Mouse (Mus musculus) hindbrain, embryonic 15.5 days (tissue): ENCODE measurements around the gene St6gal2. TPM values are rescaled to one million over a fixed set of nuclear protein-coding genes. Genes with fewer than 3 reads are reported as not detected.

Source experiments
- ATAC-seq: fragments of 200-750 bp; cut with Nextera tagmentation; 2 replicates; pipeline ENCODE4 v1.8.0; 2017; ENCODE audit warnings: low read depth, moderate number of reproducible peaks, moderate TSS enrichment; ENCODE audit not compliant: low FRiP score
- H3K27ac ChIP-seq: fragments of 300-500 bp; sonication (generic); replicated peaks from 2 replicates; pipeline ENCODE4 v1.5.1; 2015; ENCODE audit warnings: mild to moderate bottlenecking, inconsistent platforms
- H3K27me3 ChIP-seq: fragments of 300-500 bp; sonication (generic); 2 replicates; pipeline ENCODE4 v1.6.1; 2015; ENCODE audit warnings: control low read depth, inconsistent platforms
- H3K36me3 ChIP-seq: fragments of 300-500 bp; sonication (generic); 2 replicates; pipeline ENCODE4 v1.6.1; 2015; ENCODE audit warnings: control low read depth, inconsistent platforms
- H3K4me1 ChIP-seq: fragments of 300-500 bp; sonication (generic); replicated peaks from 2 replicates; pipeline ENCODE4 v1.6.1; 2015; ENCODE audit warnings: control low read depth, inconsistent platforms
- H3K4me2 ChIP-seq: fragments of 300-500 bp; sonication (generic); 2 replicates; pipeline ENCODE4 v1.6.1; 2015; ENCODE audit warnings: moderate library complexity, mild to moderate bottlenecking, inconsistent platforms
- H3K4me3 ChIP-seq: fragments of 300-500 bp; sonication (generic); 2 replicates; pipeline ENCODE4 v1.5.1; 2015; ENCODE audit warnings: mild to moderate bottlenecking, inconsistent platforms
- H3K9ac ChIP-seq: fragments of 300-500 bp; sonication (generic); 2 replicates; pipeline ENCODE4 v1.6.1; 2015; ENCODE audit warnings: inconsistent platforms
- H3K9me3 ChIP-seq: fragments of 300-500 bp; sonication (generic); 2 replicates; pipeline ENCODE4 v1.6.1; 2016; ENCODE audit warnings: control low read depth, inconsistent platforms
- WGBS: fragments of 180-500 bp; shearing (Covaris S2); methylation state at CpG from one replicate; pipeline ENCODE4 v1.1.7; 2015; 5-methylcytosine and 5-hydroxymethylcytosine counted together
- polyA plus RNA-seq: library from polyadenylated mRNA; unstranded; fragments of >200 nt; fragmentation: Nextera tagmentation; extraction: Ambion mirVana; gene quantifications from 2 replicates; pipeline ENCODE4 v1.2.1, GENCODE M21; 2015

St6gal2 gene
- 29.7 and 37.2 TPM in 2 replicates for polyA plus RNA-seq

GRCm38 (mm10) chr17:55445250-55446184 is at the start of gene St6gal2:
Gene St6gal2, plus strand, starts transcription at chr17:55445382.
- peak within 1 kb of the TSS; percentile 97 for H3K27ac ChIP-seq
- no peaks in the 10 kb centered on the region for H3K27me3 ChIP-seq
- ATAC-seq, result peak; percentile 94
- peak within 1 kb of the TSS; percentile 72 for H3K9ac ChIP-seq
- H3K9me3 ChIP-seq, result no peaks in the 10 kb centered on the region
- H3K4me3 ChIP-seq, result peak within 1 kb of the TSS; percentile 59
- WGBS, result under 1% methylated on average over 76 of the region's 84 CpGs
- H3K36me3 ChIP-seq, result no peaks in the 10 kb centered on the region
- H3K4me2 ChIP-seq, result peak within 1 kb of the TSS; percentile 71
- H3K4me1 ChIP-seq, result peaks cover 32% of the 10 kb centered on the region

DNA sequence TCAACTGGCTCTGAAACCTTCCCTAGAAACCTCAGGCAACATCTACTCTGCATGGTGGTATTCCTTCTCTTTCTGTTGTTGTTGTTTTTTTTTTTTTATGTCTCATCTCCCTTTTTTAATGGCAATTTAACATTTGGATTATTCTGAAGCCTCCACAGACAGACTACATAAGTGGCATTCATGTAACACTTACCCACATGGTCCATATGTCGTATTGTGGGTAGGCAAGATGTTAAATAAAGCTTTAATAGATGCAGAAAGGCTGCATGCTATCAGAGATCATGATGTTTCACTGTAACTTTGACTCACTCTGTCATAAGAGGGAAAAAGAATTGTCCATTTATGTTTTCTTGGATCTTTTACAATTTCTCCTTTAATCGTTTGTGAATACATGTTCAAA is 39.1 kb upstream of the St6gal2 start:
- Histone ChIP-seq H3K27me3 (no peaks in the 10 kb centered on the region), H3K27ac (no peak overlapping the region), H3K9ac (no peak overlapping the region), H3K4me3 (no peak overlapping the region), H3K36me3 (no peaks in the 10 kb centered on the region), H3K9me3 (no peaks in the 10 kb centered on the region), H3K4me2 (no peak overlapping the region), H3K4me1 (no peaks in the 10 kb centered on the region)
- ATAC-seq, result no peak
- 88% methylated on average over 2 of the region's 2 CpGs for WGBS

DNA sequence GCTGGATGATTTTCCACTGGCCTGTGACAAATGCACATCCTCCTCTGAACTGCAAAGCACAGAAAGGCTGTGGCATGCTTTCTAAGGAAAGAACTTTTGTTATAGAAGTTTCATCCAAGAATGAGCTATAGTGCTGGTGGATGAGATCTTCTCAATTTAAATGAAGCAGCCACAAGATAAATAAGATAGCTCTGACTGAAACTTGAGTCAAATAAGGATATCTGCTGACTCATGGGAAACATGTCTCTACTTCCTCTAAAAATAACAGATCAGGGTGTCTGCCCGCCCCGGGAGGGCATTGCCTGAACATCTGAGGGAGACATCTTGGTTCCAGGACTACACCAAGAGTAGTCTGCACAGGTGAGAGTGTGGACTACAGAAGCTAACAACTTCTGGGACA is 28.7 kb upstream of the St6gal2 start:
- no peak for ATAC-seq
- 98% methylated on average over 2 of the region's 2 CpGs for WGBS
- H3K27ac ChIP-seq, result no peak overlapping the region
- H3K4me2 ChIP-seq, result no peak overlapping the region
- H3K36me3 ChIP-seq, result no peaks in the 10 kb centered on the region
- H3K27me3 ChIP-seq, result no peaks in the 10 kb centered on the region
- H3K9me3 ChIP-seq, result no peaks in the 10 kb centered on the region
- no peaks in the 10 kb centered on the region for H3K4me1 ChIP-seq
- H3K4me3 ChIP-seq, result no peak overlapping the region
- H3K9ac ChIP-seq, result no peak overlapping the region

DNA sequence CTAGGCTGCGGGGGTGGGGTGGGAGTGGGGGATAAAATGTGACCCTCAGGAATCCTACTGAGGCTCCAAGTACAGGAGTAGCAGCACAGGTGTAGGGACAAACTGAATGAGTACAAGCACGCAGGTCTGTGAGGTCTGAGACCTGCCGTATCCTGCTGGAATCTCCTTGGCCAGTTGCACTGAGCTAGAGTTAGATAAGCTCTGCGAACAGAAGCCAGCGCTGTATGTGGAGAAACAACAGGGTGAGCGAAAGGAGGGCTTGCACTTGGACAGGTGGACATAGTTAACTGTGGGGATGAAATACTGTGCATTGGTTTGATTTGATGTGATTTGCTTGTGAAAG is 974 bp downstream of the St6gal2 start:
- Histone ChIP-seq H3K4me1 (peaks cover 32% of the 10 kb centered on the region), H3K27me3 (no peaks in the 10 kb centered on the region), H3K9ac (peak overlapping the region; percentile 72), H3K27ac (peak overlapping the region; percentile 97), H3K9me3 (no peaks in the 10 kb centered on the region), H3K36me3 (no peaks in the 10 kb centered on the region), H3K4me2 (peak overlapping the region; percentile 71), H3K4me3 (peak overlapping the region; percentile 59)
- peak; percentile 71; the same call in 1 of the 2 replicates for ATAC-seq
- 2% methylated on average over 6 of the region's 6 CpGs for WGBS

DNA sequence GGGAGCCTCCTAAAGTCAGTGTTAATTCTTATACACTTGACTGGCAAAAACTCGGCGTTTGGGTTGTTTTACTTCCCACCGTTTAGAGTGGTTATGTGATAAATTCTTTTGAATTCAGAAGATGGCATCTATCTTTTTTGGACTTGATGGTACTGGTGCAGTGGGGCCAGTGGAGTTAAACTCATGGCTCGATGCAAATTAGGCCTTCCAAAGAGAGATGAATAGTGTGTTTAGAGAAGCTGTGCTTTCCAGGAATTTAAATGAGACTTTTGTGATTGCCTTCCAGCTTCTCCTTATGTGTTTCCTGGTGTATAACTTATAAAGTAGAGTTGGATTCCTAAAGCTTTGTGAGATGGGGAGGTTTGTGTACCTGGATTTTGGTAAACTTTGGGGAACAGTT is 1.5 kb downstream of the St6gal2 start:
- peak overlapping the region; percentile 97 for H3K27ac ChIP-seq
- no peak for ATAC-seq
- WGBS, result 11% methylated on average over 4 of the region's 4 CpGs

DNA sequence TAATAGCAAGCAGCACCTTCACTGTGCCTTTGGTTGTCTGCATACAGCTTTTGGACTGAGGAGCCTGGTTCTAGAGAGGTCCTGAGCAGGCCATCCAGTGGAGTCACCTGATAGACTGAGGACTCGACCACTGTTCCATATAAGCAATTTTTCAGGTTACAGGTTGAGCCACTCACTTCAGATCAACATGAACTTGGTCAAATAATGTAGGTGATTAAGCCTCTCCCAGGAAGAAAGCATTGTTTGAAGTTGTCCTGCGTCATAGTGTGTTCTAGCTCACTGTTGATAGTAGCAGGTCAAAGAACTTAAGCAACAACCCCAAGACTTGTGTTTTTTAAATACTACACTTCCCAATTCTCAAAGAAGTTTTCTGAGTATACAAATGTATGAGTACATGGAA is 5.8 kb downstream of the St6gal2 start:
- Histone ChIP-seq H3K9ac (no peak overlapping the region), H3K27me3 (no peaks in the 10 kb centered on the region), H3K4me3 (no peak overlapping the region), H3K4me2 (no peak overlapping the region), H3K9me3 (no peaks in the 10 kb centered on the region), H3K36me3 (no peaks in the 10 kb centered on the region), H3K4me1 (peaks cover 25% of the 10 kb centered on the region), H3K27ac (no peak overlapping the region)
- no peak for ATAC-seq
- 72% methylated on average over 2 of the region's 2 CpGs for WGBS

More for the DNA sequence above, 1.5 kb downstream of the St6gal2 start:
- peak overlapping the region; percentile 72 for H3K9ac ChIP-seq
- no peaks in the 10 kb centered on the region for H3K27me3 ChIP-seq
- peaks cover 32% of the 10 kb centered on the region for H3K4me1 ChIP-seq
- peak overlapping the region; percentile 71 for H3K4me2 ChIP-seq
- H3K36me3 ChIP-seq, result no peaks in the 10 kb centered on the region
- no peaks in the 10 kb centered on the region for H3K9me3 ChIP-seq
- peak overlapping the region; percentile 59 for H3K4me3 ChIP-seq

- H3K4me2 ChIP-seq, result no peak overlapping the region
- no peak overlapping the region for H3K4me3 ChIP-seq
- no peak for ATAC-seq
- H3K36me3 ChIP-seq, result no peaks in the 10 kb centered on the region
- H3K4me1 ChIP-seq, result peaks cover 2% of the 10 kb centered on the region
- 67% methylated on average over 3 of the region's 3 CpGs for WGBS
- no peak overlapping the region for H3K9ac ChIP-seq
- H3K27me3 ChIP-seq, result no peaks in the 10 kb centered on the region
- no peak overlapping the region for H3K27ac ChIP-seq
- H3K9me3 ChIP-seq, result no peaks in the 10 kb centered on the region
Observed at GRCm38 (mm10) chr17:55454487-55454886, 9.3 kb downstream of the St6gal2 start.

- no peak overlapping the region for H3K27ac ChIP-seq
- H3K9me3 ChIP-seq, result no peaks in the 10 kb centered on the region
- no peak overlapping the region for H3K9ac ChIP-seq
- H3K4me3 ChIP-seq, result no peak overlapping the region
- H3K27me3 ChIP-seq, result no peaks in the 10 kb centered on the region
- no peaks in the 10 kb centered on the region; the same call in 1 of the 2 replicates for H3K4me1 ChIP-seq
- 77% methylated on average over 1 of the region's 1 CpGs for WGBS
- ATAC-seq, result no peak
- H3K4me2 ChIP-seq, result no peak overlapping the region
- H3K36me3 ChIP-seq, result no peaks in the 10 kb centered on the region
Observed at GRCm38 (mm10) chr17:55460187-55460586, 15.0 kb downstream of the St6gal2 start.

GRCm38 (mm10) chr17:55467579-55467978 is 22.4 kb downstream of the St6gal2 start:
- H3K27me3 ChIP-seq, result no peaks in the 10 kb centered on the region
- H3K4me1 ChIP-seq, result no peaks in the 10 kb centered on the region
- no peaks in the 10 kb centered on the region for H3K9me3 ChIP-seq
- H3K4me3 ChIP-seq, result no peak overlapping the region
- 0 out of 2 replicates have a peak, but pooled peaks cover 3% of the 10 kb centered on the region for H3K36me3 ChIP-seq
- H3K4me2 ChIP-seq, result no peak overlapping the region
- no peak for ATAC-seq
- WGBS, result 83% methylated on average over 3 of the region's 3 CpGs
- no peak overlapping the region for H3K27ac ChIP-seq
- H3K9ac ChIP-seq, result no peak overlapping the region

DNA sequence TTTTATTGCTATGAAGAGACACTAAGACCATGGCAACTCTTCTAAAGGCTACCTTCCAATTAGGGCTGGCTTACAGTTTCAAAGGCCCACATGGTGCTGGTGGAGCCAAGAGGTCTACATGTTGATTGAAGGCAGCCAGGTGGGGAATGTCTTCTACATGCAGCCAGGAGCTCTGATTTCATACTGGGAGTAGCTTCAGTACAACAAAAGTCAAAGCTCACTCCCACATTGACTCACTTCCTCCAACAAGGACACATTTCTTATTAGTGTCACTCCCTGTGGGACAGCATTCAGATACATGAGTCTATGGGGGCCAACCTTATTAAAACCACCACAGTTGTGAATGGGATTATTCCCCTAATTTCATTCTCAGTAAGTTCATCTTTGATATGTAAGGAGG is 23.8 kb downstream of the St6gal2 start:
- Histone ChIP-seq H3K27ac (no peak overlapping the region), H3K4me2 (no peak overlapping the region), H3K36me3 (0 out of 2 replicates have a peak, but pooled peaks cover 3% of the 10 kb centered on the region), H3K27me3 (no peaks in the 10 kb centered on the region), H3K4me1 (no peaks in the 10 kb centered on the region), H3K9me3 (no peaks in the 10 kb centered on the region), H3K4me3 (no peak overlapping the region), H3K9ac (no peak overlapping the region)
- no peak for ATAC-seq

GRCm38 (mm10) chr17:55475974-55476373 is 30.8 kb downstream of the St6gal2 start:
- H3K4me3 ChIP-seq, result no peak overlapping the region
- H3K9ac ChIP-seq, result no peak overlapping the region
- H3K27ac ChIP-seq, result no peak overlapping the region
- H3K27me3 ChIP-seq, result no peaks in the 10 kb centered on the region
- 91% methylated on average over 4 of the region's 4 CpGs for WGBS
- H3K4me1 ChIP-seq, result peaks cover 10% of the 10 kb centered on the region; the same call in 1 of the 2 replicates
- ATAC-seq, result no peak
- H3K4me2 ChIP-seq, result no peak overlapping the region
- H3K9me3 ChIP-seq, result no peaks in the 10 kb centered on the region
- 0 out of 2 replicates have a peak, but pooled peaks cover 7% of the 10 kb centered on the region for H3K36me3 ChIP-seq

- no peak overlapping the region for H3K4me2 ChIP-seq
- H3K36me3 ChIP-seq, result 0 out of 2 replicates have a peak, but pooled peaks cover 7% of the 10 kb centered on the region
- H3K27me3 ChIP-seq, result no peaks in the 10 kb centered on the region
- no peak overlapping the region for H3K9ac ChIP-seq
- peak; percentile 75 for ATAC-seq
- no peaks in the 10 kb centered on the region for H3K9me3 ChIP-seq
- H3K27ac ChIP-seq, result no peak overlapping the region
- peaks cover 10% of the 10 kb centered on the region; the same call in 1 of the 2 replicates for H3K4me1 ChIP-seq
- H3K4me3 ChIP-seq, result no peak overlapping the region
Observed at GRCm38 (mm10) chr17:55477361-55477760, 32.2 kb downstream of the St6gal2 start.
